Mouse (Mus musculus) embryo, embryonic 10.5 days (tissue): ENCODE data around the gene Ces1e.

Experiments
- DNase-seq: peaks from one replicate; pipeline ENCODE4 v3.0.0-alpha.2; 2015; ENCODE audit warnings: low spot score

Gene Ces1e

DNA sequence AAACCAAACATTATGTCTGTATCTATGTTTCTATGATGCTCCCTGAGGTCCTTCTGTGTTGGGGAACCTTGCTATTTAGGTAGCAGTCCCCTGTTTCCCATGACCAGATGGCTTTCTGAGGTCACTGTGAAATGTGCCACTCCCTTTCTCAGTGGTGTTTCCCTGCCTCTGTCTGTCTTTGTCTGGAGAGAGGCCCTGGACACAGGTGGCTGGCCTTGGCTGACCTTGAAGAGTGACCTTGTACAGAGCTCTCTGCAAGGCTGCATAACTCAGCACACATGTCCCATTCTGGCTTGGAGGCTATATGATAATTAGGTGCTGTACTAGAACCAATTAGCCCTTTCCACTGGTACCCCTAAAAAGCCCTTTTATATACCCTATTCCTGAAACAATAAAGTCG lies 52.8 kb downstream of the Ces1e start:
- DNase-seq: peak; percentile 21

DNA sequence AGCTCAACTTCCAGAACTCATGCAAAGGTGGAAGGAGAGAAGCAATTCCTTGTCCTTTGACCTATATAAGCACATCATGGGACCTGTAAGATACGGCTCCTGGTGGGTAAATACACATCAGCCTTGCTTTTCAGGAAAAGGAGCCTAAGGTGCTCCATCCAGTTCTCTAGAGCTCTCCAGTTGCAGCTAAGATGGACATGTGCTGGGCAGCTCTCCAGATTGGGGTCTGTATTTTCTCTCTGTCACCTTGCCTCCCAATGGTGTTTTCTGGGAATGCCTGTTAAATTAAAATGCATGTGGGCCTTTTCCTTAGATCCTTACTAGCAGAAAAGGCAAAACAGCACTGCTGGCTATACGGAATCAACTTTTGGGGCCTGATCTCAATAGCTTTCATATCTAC lies 54.9 kb downstream of the Ces1e start:
- DNase-seq: no peak

DNA sequence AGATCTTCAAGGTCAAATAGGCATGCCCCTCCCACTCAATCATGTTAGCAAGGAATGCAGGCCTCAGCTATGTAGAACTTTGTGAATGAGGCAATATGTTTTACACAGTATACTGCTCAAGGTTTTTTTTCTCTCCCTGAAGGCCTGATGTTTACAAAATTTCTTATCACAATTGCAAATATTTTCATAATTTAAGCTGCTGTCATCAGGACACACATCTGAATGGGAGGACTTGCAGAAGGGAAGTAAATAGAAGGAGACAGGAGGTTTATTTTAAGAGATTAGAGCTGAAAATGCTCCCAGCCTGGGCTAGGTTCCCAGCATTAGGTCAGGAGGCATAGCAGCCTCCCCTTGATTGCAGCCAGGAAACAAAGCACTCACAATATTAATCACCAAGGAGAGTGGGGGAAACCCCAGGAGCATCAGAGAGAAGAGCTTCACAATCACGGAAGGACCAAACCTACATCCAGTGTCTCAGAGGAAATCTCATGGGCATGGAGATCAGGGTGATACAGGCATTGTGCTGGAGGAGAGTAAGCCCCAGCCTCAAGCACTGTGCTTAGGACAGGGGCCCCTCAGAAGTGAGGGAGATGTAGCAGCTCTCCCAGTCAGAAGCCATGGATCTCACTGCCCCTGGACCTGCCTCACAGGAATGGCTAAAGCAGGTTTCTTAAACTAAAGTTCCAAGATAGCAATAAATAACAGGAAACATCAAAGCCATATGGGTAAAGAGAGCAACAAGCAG lies 57.4 kb downstream of the Ces1e start:
- peak; percentile 7 for DNase-seq

DNA sequence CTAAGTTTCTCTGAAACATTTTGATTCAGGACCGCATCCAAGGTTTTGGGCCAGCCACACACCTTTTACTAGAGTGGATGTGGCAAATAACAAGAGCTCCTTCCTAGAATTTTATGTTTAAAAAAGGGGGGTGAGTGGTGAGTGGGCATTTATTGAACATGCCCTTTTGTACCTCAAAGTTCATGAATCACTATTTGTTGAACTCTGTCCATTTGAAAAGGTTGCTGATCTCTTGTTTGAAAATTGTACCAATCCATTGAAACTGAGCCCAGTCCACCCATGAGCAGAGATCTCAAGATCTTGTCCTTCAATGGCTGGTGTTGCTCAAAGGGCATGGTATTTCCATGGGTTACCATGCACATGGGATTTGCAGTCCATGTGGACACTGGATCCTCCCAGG lies 66.1 kb downstream of the Ces1e start:
- DNase-seq: no peak

DNA sequence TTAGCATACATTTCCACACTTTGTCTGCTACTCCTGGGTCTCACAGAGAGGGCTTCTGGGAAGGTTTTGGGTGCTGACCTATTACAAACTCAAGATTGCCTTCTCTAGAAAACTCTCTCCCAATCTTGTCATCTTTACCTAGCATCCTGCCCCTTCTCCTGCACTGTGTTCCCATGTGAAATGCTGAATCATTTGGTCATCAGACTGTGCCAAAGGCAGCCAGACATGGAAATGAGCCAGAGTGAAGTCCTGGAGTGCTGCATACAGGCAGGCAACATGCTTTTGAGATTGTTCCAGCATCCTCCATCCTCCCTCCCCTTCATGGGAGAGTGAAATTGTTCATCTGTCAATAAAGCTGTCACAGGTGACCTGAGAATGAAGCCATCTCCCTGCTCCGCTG lies 78.0 kb downstream of the Ces1e start:
- DNase-seq: no peak
